Mouse (Mus musculus) kidney, adult 2 months (tissue): Measurements from ENCODE around the gene Lipo2. TPM values are rescaled to one million over a fixed set of nuclear protein-coding genes. Genes with fewer than 3 reads are reported as not detected.
"Not testable (repeated sequence)": the region's sequence is repeated elsewhere in the genome, so short reads cannot be mapped to it uniquely, and the experiment has no call there.

Experiments
- DNase-seq: peaks from one replicate; pipeline ENCODE4 v3.0.0; 2021
- H3K27ac ChIP-seq: fragments of 200-500 bp; 2 replicates; pipeline ENCODE4 v1.5.1; 2012; ENCODE audit warnings: low read depth, low read length, control low read depth, inconsistent platforms; ENCODE audit not compliant: insufficient read depth
- H3K27me3 ChIP-seq: fragments of 200-500 bp; replicated peaks from 2 replicates; pipeline ENCODE4 v1.6.1; 2012; ENCODE audit warnings: mild to moderate bottlenecking, moderate library complexity, low read length, inconsistent platforms; ENCODE audit not compliant: control insufficient read depth, insufficient read depth
- H3K36me3 ChIP-seq: fragments of 200-500 bp; 2 replicates; pipeline ENCODE4 v1.6.1; 2012; ENCODE audit warnings: mild to moderate bottlenecking, moderate library complexity, low read length, inconsistent platforms; ENCODE audit not compliant: control insufficient read depth, insufficient read depth
- H3K4me1 ChIP-seq: fragments of 200-500 bp; 2 replicates; pipeline ENCODE4 v1.6.1; 2011; ENCODE audit warnings: low read length; ENCODE audit not compliant: control insufficient read depth, insufficient read depth
- H3K4me3 ChIP-seq: fragments of 200-500 bp; 2 replicates; pipeline ENCODE4 v1.5.1; 2011; ENCODE audit warnings: mild to moderate bottlenecking, low read depth, low read length, control low read depth; ENCODE audit not compliant: insufficient read depth
- CTCF ChIP-seq: fragments of 200-500 bp; conservative IDR thresholded peaks from 2 replicates; pipeline ENCODE4 v1.5.1; 2011; ENCODE audit warnings: low read depth, mild to moderate bottlenecking, control low read depth, low read length, moderate library complexity, mixed read lengths; ENCODE audit not compliant: insufficient read depth, insufficient read length
- POLR2A ChIP-seq: fragments of 200-500 bp; IDR thresholded peaks from one replicate; pipeline ENCODE4 v1.6.1; 2011; ENCODE audit warnings: low read depth, low read length, control low read depth
- WGBS: fragments of 180-500 bp; shearing (Covaris S2); methylation state at CpG from one replicate; pipeline ENCODE4 v1.1.7; 2018; 5-methylcytosine and 5-hydroxymethylcytosine counted together
- polyA plus RNA-seq: library from polyadenylated mRNA; depleted of rRNA; stranded (reverse); fragments of >200 nt; gene quantifications from 2 replicates; pipeline ENCODE4 v1.2.3, GENCODE M21; 2012; rRNA removed

Lipo2 gene
- not detected in 2 replicates for polyA plus RNA-seq

GRCm38 (mm10) chr19:33751259-33751658 lies at the start of gene Lipo2:
Lipo2 (minus strand) TSS chr19:33751359.
- H3K27me3 ChIP-seq, H3K27ac ChIP-seq, DNase-seq, H3K4me1 ChIP-seq, H3K36me3 ChIP-seq, H3K4me3 ChIP-seq: not testable (repeated sequence)
- 96% methylated on average over 1 of the region's 1 CpGs for WGBS

- not testable (repeated sequence) for H3K27me3 ChIP-seq, H3K4me1 ChIP-seq, DNase-seq, H3K27ac ChIP-seq, H3K4me3 ChIP-seq, H3K36me3 ChIP-seq
Observed at GRCm38 (mm10) chr19:33787359-33787758, 36.2 kb upstream of the Lipo2 start, which contains the start of gene Lipo1. Lipo1 (minus strand) TSS chr19:33787459.

- Histone ChIP-seq H3K36me3 (no peaks in the 10 kb centered on the region), H3K4me1 (no peaks in the 10 kb centered on the region), H3K27ac (no peak overlapping the region), H3K4me3 (no peak overlapping the region), H3K27me3 (no peaks in the 10 kb centered on the region)
- TF ChIP-seq CTCF (no peak), POLR2A (no peak)
- DNase-seq, result no peak
- WGBS, result 88% methylated on average over 12 of the region's 12 CpGs
Observed at GRCm38 (mm10) chr19:33786576-33787277, 35.6 kb upstream of the Lipo2 start.

GRCm38 (mm10) chr19:33761287-33762086 lies 10.3 kb upstream of the Lipo2 start, which contains the start of gene Lipo3:
Lipo3 (minus strand) TSS chr19:33761951.
- H3K4me3 ChIP-seq, result peak within 1 kb of the TSS; percentile 17
- not testable (repeated sequence) for H3K27me3 ChIP-seq, H3K4me1 ChIP-seq, H3K27ac ChIP-seq, H3K36me3 ChIP-seq
- WGBS, result 42% methylated on average over 13 of the region's 41 CpGs
- peak; percentile 51 for DNase-seq

Other genes starting within 250 kb of the Lipo2 start
- gene Lipo4, start 233.6 kb downstream of the Lipo2 start, polyA plus RNA-seq, result not detected in 2 replicates
- gene Gm8978, start 126.1 kb downstream of the Lipo2 start, polyA plus RNA-seq, result not detected in 2 replicates
- gene Lipo3, start 10.6 kb upstream of the Lipo2 start, polyA plus RNA-seq, result 2.7 and 3.0 TPM in 2 replicates
- gene Lipo1, start 36.1 kb upstream of the Lipo2 start, polyA plus RNA-seq, result not detected in 2 replicates
- not detected in 2 replicates for gene Lipf, start 209.8 kb upstream of the Lipo2 start, polyA plus RNA-seq